Mouse (Mus musculus): Measurements from ENCODE around the gene Mrpl10. TPM values are rescaled to one million over a fixed set of nuclear protein-coding genes. Genes with fewer than 3 reads are reported as not detected.
A peak's percentile ranks its signal among the peaks of the same experiment; 100 is the strongest.

Gene Mrpl10
- total and polyA plus RNA-seq, 2 experiments from 2014 or later, result 55.5 to 62.0 TPM

GRCm38 (mm10) chr11:97069770-97070169 is 28.4 kb downstream of the Mrpl10 start:
- H3K9ac ChIP-seq, result no peak overlapping the region
- TF ChIP-seq CTCF (IDR thresholded peaks at IDR 0.05; ENCODE audit: low read depth), result no peak

GRCm38 (mm10) chr11:97071129-97071528 is 29.8 kb downstream of the Mrpl10 start:
- ATAC-seq (no peak), DNase-seq (no peak)
- Histone ChIP-seq H3K4me2 (ENCODE audit: low read depth) (no peak overlapping the region), H3K27me3 (ENCODE audit: insufficient read depth, low read length) (no peaks in the 10 kb centered on the region), H3K4me1 (ENCODE audit: insufficient read depth) (no peaks in the 10 kb centered on the region), H3K4me3 (ENCODE audit: low read depth, low read length) (no peak overlapping the region), H3K36me3 (ENCODE audit: insufficient read depth) (peaks cover 13% of the 10 kb centered on the region; the same call in 1 of the 2 replicates), H3K9ac (no peak overlapping the region), H3K9me3 (ENCODE audit: low read length) (no peaks in the 10 kb centered on the region), H3K27ac (ENCODE audit: low read depth, low read length) (no peak overlapping the region)
- no peak for TF ChIP-seq CTCF (IDR thresholded peaks at IDR 0.05; ENCODE audit: low read depth)
- WGBS, result 65% methylated on average over 1 of the region's 1 CpGs

More at GRCm38 (mm10) chr11:97069770-97070169, 28.4 kb downstream of the Mrpl10 start:
- 85% methylated on average over 2 of the region's 2 CpGs for WGBS
- Histone ChIP-seq H3K9me3 (ENCODE audit: low read length) (no peaks in the 10 kb centered on the region), H3K36me3 (ENCODE audit: insufficient read depth) (peaks cover 16% of the 10 kb centered on the region; the same call in 1 of the 2 replicates), H3K4me2 (ENCODE audit: low read depth) (no peak overlapping the region), H3K27me3 (ENCODE audit: insufficient read depth, low read length) (no peaks in the 10 kb centered on the region), H3K4me3 (ENCODE audit: low read depth, low read length) (no peak overlapping the region), H3K4me1 (ENCODE audit: insufficient read depth) (no peaks in the 10 kb centered on the region), H3K27ac (ENCODE audit: low read depth, low read length) (no peak overlapping the region)
- ATAC-seq, result no peak
- no peak for DNase-seq

- Histone ChIP-seq H3K9me3 (ENCODE audit: low read length) (no peaks in the 10 kb centered on the region), H3K9ac (no peak overlapping the region), H3K36me3 (ENCODE audit: insufficient read depth) (peaks cover 6% of the 10 kb centered on the region; the same call in 1 of the 2 replicates), H3K4me1 (ENCODE audit: insufficient read depth) (no peaks in the 10 kb centered on the region), H3K4me3 (ENCODE audit: low read depth, low read length) (no peak overlapping the region), H3K4me2 (ENCODE audit: low read depth) (no peak overlapping the region), H3K27me3 (ENCODE audit: insufficient read depth, low read length) (no peaks in the 10 kb centered on the region), H3K27ac (ENCODE audit: low read depth, low read length) (no peak overlapping the region)
- DNase-seq, result peak; percentile 89
- 28% methylated on average over 3 of the region's 3 CpGs for WGBS
- TF ChIP-seq CTCF (IDR thresholded peaks at IDR 0.05; ENCODE audit: low read depth), result peak; percentile 92
- ATAC-seq, result peak; percentile 76
These were observed 31.2 kb downstream of the Mrpl10 start for GRCm38 (mm10) chr11:97072533-97072932.

GRCm38 (mm10) chr11:97074235-97074634 is 32.9 kb downstream of the Mrpl10 start:
- Histone ChIP-seq H3K27ac (ENCODE audit: low read depth, low read length) (no peak overlapping the region), H3K4me1 (ENCODE audit: insufficient read depth) (no peaks in the 10 kb centered on the region), H3K9me3 (ENCODE audit: low read length) (no peaks in the 10 kb centered on the region), H3K4me2 (ENCODE audit: low read depth) (no peak overlapping the region), H3K36me3 (ENCODE audit: insufficient read depth) (no peaks in the 10 kb centered on the region), H3K4me3 (ENCODE audit: low read depth, low read length) (no peak overlapping the region), H3K9ac (no peak overlapping the region), H3K27me3 (ENCODE audit: insufficient read depth, low read length) (no peaks in the 10 kb centered on the region)
- ATAC-seq, result no peak
- no peak for TF ChIP-seq CTCF (IDR thresholded peaks at IDR 0.05; ENCODE audit: low read depth)
- WGBS, result 71% methylated on average over 8 of the region's 8 CpGs
- DNase-seq, result no peak

GRCm38 (mm10) chr11:97078751-97079150 is 37.4 kb downstream of the Mrpl10 start:
- 60% methylated on average over 4 of the region's 4 CpGs for WGBS
- Histone ChIP-seq H3K27me3 (ENCODE audit: insufficient read depth, low read length) (no peaks in the 10 kb centered on the region), H3K9me3 (ENCODE audit: low read length) (no peaks in the 10 kb centered on the region), H3K36me3 (ENCODE audit: insufficient read depth) (no peaks in the 10 kb centered on the region), H3K4me3 (ENCODE audit: low read depth, low read length) (no peak overlapping the region), H3K27ac (ENCODE audit: low read depth, low read length) (no peak overlapping the region), H3K4me1 (ENCODE audit: insufficient read depth) (no peaks in the 10 kb centered on the region), H3K4me2 (ENCODE audit: low read depth) (no peak overlapping the region), H3K9ac (no peak overlapping the region)
- TF ChIP-seq CTCF (IDR thresholded peaks at IDR 0.05; ENCODE audit: low read depth), result no peak
- DNase-seq (no peak), ATAC-seq (no peak)

- Histone ChIP-seq H3K4me2 (ENCODE audit: low read depth) (no peak overlapping the region), H3K4me1 (ENCODE audit: insufficient read depth) (no peaks in the 10 kb centered on the region), H3K9me3 (ENCODE audit: low read length) (no peaks in the 10 kb centered on the region), H3K36me3 (ENCODE audit: insufficient read depth) (no peaks in the 10 kb centered on the region), H3K27ac (ENCODE audit: low read depth, low read length) (no peak overlapping the region), H3K27me3 (ENCODE audit: insufficient read depth, low read length) (no peaks in the 10 kb centered on the region), H3K9ac (no peak overlapping the region), H3K4me3 (ENCODE audit: low read depth, low read length) (no peak overlapping the region)
- ATAC-seq (no peak), DNase-seq (no peak)
- WGBS, result 14% methylated on average over 9 of the region's 9 CpGs
- no peak for TF ChIP-seq CTCF (IDR thresholded peaks at IDR 0.05; ENCODE audit: low read depth)
These were observed 38.9 kb downstream of the Mrpl10 start for GRCm38 (mm10) chr11:97080291-97080690.

GRCm38 (mm10) chr11:97082977-97083376 is 41.6 kb downstream of the Mrpl10 start:
- Histone ChIP-seq H3K4me1 (ENCODE audit: insufficient read depth) (no peaks in the 10 kb centered on the region), H3K4me3 (ENCODE audit: low read depth, low read length) (no peak overlapping the region), H3K9ac (no peak overlapping the region), H3K9me3 (ENCODE audit: low read length) (no peaks in the 10 kb centered on the region), H3K27ac (ENCODE audit: low read depth, low read length) (no peak overlapping the region), H3K4me2 (ENCODE audit: low read depth) (no peak overlapping the region), H3K27me3 (ENCODE audit: insufficient read depth, low read length) (no peaks in the 10 kb centered on the region), H3K36me3 (ENCODE audit: insufficient read depth) (no peaks in the 10 kb centered on the region)
- ATAC-seq (no peak), DNase-seq (peak; percentile 37)
- WGBS, result 44% methylated on average over 11 of the region's 11 CpGs
- peak; percentile 65 for TF ChIP-seq CTCF (IDR thresholded peaks at IDR 0.05; ENCODE audit: low read depth)
